Mouse (Mus musculus) cerebellum, adult 9-11 months (tissue): ENCODE results near the gene Sult5a1.
A peak's percentile ranks its signal among the peaks of the same experiment; 100 is the strongest.

Experiments used
- DNase-seq: peaks from one replicate; pipeline ENCODE4 v3.0.0; 2022

Gene Sult5a1

GRCm38 (mm10) chr8:123134149-123134713, 23.9 kb downstream of the Sult5a1 start:
- no peak for DNase-seq

- no peak for DNase-seq
These were observed 25.2 kb downstream of the Sult5a1 start for GRCm38 (mm10) chr8:123132953-123133352.

- no peak for DNase-seq
These were observed 27.1 kb downstream of the Sult5a1 start for GRCm38 (mm10) chr8:123131041-123131440.

GRCm38 (mm10) chr8:123126193-123126816, 31.8 kb downstream of the Sult5a1 start:
- DNase-seq = no peak

GRCm38 (mm10) chr8:123122670-123123069, 35.4 kb downstream of the Sult5a1 start:
- no peak for DNase-seq

- DNase-seq = no peak
These were observed 36.1 kb downstream of the Sult5a1 start for GRCm38 (mm10) chr8:123122059-123122458.

GRCm38 (mm10) chr8:123117744-123118143, 40.4 kb downstream of the Sult5a1 start:
- no peak for DNase-seq

GRCm38 (mm10) chr8:123117127-123117731, 40.9 kb downstream of the Sult5a1 start, which contains the start of gene Cpne7:
Gene Cpne7, plus strand, starts transcription at chr8:123117374.
- no peak for DNase-seq

GRCm38 (mm10) chr8:123114644-123115043, 43.5 kb downstream of the Sult5a1 start:
- DNase-seq = no peak

- no peak for DNase-seq
These were observed 44.1 kb downstream of the Sult5a1 start for GRCm38 (mm10) chr8:123113908-123114469.

- DNase-seq = no peak
These were observed 45.2 kb downstream of the Sult5a1 start for GRCm38 (mm10) chr8:123112892-123113291.

GRCm38 (mm10) chr8:123110649-123111048, 47.5 kb downstream of the Sult5a1 start:
- no peak for DNase-seq

GRCm38 (mm10) chr8:123108953-123109352, 49.2 kb downstream of the Sult5a1 start:
- no peak for DNase-seq

GRCm38 (mm10) chr8:123108010-123108409, 50.1 kb downstream of the Sult5a1 start:
- DNase-seq = no peak

- DNase-seq = no peak
These were observed 51.6 kb downstream of the Sult5a1 start for GRCm38 (mm10) chr8:123106531-123106930.

- DNase-seq = no peak
These were observed 52.4 kb downstream of the Sult5a1 start for GRCm38 (mm10) chr8:123105553-123106326.

GRCm38 (mm10) chr8:123104046-123104767, 53.9 kb downstream of the Sult5a1 start:
- DNase-seq = no peak

- no peak for DNase-seq
These were observed 54.8 kb downstream of the Sult5a1 start for GRCm38 (mm10) chr8:123103285-123103684.

- peak; percentile 25 for DNase-seq
These were observed 55.3 kb downstream of the Sult5a1 start for GRCm38 (mm10) chr8:123102855-123103254.

- peak; percentile 97 for DNase-seq
These were observed 56.1 kb downstream of the Sult5a1 start, which contains the start of gene Rpl13 for GRCm38 (mm10) chr8:123101735-123102685. Gene Rpl13, plus strand, starts transcription at chr8:123102350.

GRCm38 (mm10) chr8:123101244-123101643, 56.9 kb downstream of the Sult5a1 start:
- DNase-seq = no peak
